Comparison of ENCODE assay signal across 26 mouse cellular contexts in genomic region chr8:60792518-60792917, GRCm38 (mm10).
DNase-seq lines count a peak whose midpoint lies in the region; ATAC-seq and TF ChIP-seq lines count a peak whose summit lies in the region.
"Had no signal": no experiment of that assay in that cellular context is flagged by ENCODE, and none has a peak within 500 bp of the region (broad histone marks: within the 10 kb centered on the region; RNA-seq: fewer than 3 reads in every experiment).

No protein-coding gene starts in this region.

- no peak for TF ChIP-seq CTCF in embryonic fibroblast, embryonic 13.5 days (IDR thresholded peaks at IDR 0.05; ENCODE audit: borderline replicate concordance, insufficient read depth, low read length)

- ATAC-seq in megakaryocyte, adult 5-6 weeks (ENCODE audit: poor library complexity, severe bottlenecking) = peak; percentile 63
- ATAC-seq: forebrain, embryonic 15.5 days; hindbrain, embryonic 16.5 days; inflammation-experienced regulatory T-cells, adult 6 months; intestine, embryonic 16.5 days; Patski had no signal

- DNase-seq in 416B (ENCODE audit: low read depth) = peak; percentile 28
- DNase-seq in Muller cell, postnatal 12 days (ENCODE audit: inconsistent ontology term) = peak; percentile 6
- no peak for DNase-seq in kidney, adult 11 months
- DNase-seq in thymus, postnatal 10 days (ENCODE audit: low spot score in 2 of 2) = no peak
- DNase-seq in layer of hippocampus, adult 9-10 months (ENCODE audit: low spot score) = no peak
- no peak for DNase-seq in kidney, postnatal 10 days
- DNase-seq: adrenal gland, adult 2 months; adrenal gland, postnatal 25 days; cerebellum, adult 18-20 months; cerebellum, adult 9-10 months; cerebellum, postnatal 14 days; gastrocnemius, postnatal 25 days had no signal

- no peaks in the 10 kb centered on the region; the same call in 1 of the 2 replicates for H3K4me1 ChIP-seq in embryonic fibroblast, embryonic 13.5 days (ENCODE audit: control insufficient read depth, insufficient read depth, low read length)
- H3K4me1 ChIP-seq: embryonic facial prominence, embryonic 12.5 days; embryonic facial prominence, embryonic 15.5 days; forebrain, embryonic 12.5 days; forebrain, embryonic 15.5 days; heart, embryonic 12.5 days; hindbrain, embryonic 10.5 days; hindbrain, embryonic 13.5 days had no signal

- no peak for TF ChIP-seq POLR2A in embryonic fibroblast, embryonic 13.5 days (IDR thresholded peaks at IDR 0.05; ENCODE audit: low read depth, low read length)

- H3K27ac ChIP-seq in embryonic fibroblast, embryonic 13.5 days (ENCODE audit: insufficient read depth, low read length) = 0 out of 2 replicates have a peak overlapping the region, but pooled peaks have one; percentile 12
- H3K27ac ChIP-seq: embryonic facial prominence, embryonic 12.5 days; embryonic facial prominence, embryonic 15.5 days; forebrain, embryonic 12.5 days; forebrain, embryonic 15.5 days; hindbrain, embryonic 10.5 days; hindbrain, embryonic 13.5 days had no signal

- no peak overlapping the region for H3K4me3 ChIP-seq in embryonic fibroblast, embryonic 13.5 days (ENCODE audit: insufficient read depth, low read length)
- H3K4me3 ChIP-seq: embryonic facial prominence, embryonic 12.5 days; embryonic facial prominence, embryonic 15.5 days; erythroblast, embryonic 14.5 days; forebrain, embryonic 12.5 days; forebrain, embryonic 15.5 days; heart, embryonic 12.5 days; hindbrain, embryonic 10.5 days; hindbrain, embryonic 13.5 days had no signal

Comparison
In these comparisons a context has a peak if more than half of its experiments do, and no peak if none do; other contexts are left out.
1. DNase-seq: peak in 416B (single experiment) and Muller cell, postnatal 12 days (single experiment); none in kidney, adult 11 months (single experiment), thymus, postnatal 10 days (0 of 2), layer of hippocampus, adult 9-10 months (single experiment) and kidney, postnatal 10 days (single experiment).